Mouse (Mus musculus) lung, embryonic 14.5 days (tissue): ENCODE data around the gene Wdr6. TPM values are rescaled to one million over a fixed set of nuclear protein-coding genes. Genes with fewer than 3 reads are reported as not detected.

Experiments
- ATAC-seq: fragments of 200-750 bp; cut with Nextera tagmentation; 2 replicates; pipeline ENCODE4 v1.8.0; 2017; ENCODE audit warnings: mild to moderate bottlenecking, moderate TSS enrichment, moderate library complexity; ENCODE audit not compliant: insufficient read depth
- DNase-seq: peaks from one replicate; pipeline ENCODE4 v3.0.0-alpha.2; 2015
- H3K27ac ChIP-seq: fragments of 300-500 bp; sonication (generic); 2 replicates; pipeline ENCODE4 v1.5.1; 2014; ENCODE audit warnings: low read depth, mild to moderate bottlenecking, moderate library complexity
- H3K27me3 ChIP-seq: fragments of 300-500 bp; sonication (generic); 2 replicates; pipeline ENCODE4 v1.6.1; 2014; ENCODE audit warnings: low read length, control low read depth; ENCODE audit not compliant: insufficient read depth
- H3K36me3 ChIP-seq: fragments of 300-500 bp; sonication (generic); 2 replicates; pipeline ENCODE4 v1.6.1; 2014; ENCODE audit warnings: control low read depth; ENCODE audit not compliant: insufficient read depth
- H3K4me1 ChIP-seq: fragments of 300-500 bp; sonication (generic); 2 replicates; pipeline ENCODE4 v1.6.1; 2014; ENCODE audit warnings: antibody characterized with exemption, control low read depth; ENCODE audit not compliant: insufficient read depth
- H3K4me2 ChIP-seq: fragments of 300-500 bp; sonication (generic); 2 replicates; pipeline ENCODE4 v1.6.1; 2014; ENCODE audit warnings: mild to moderate bottlenecking
- H3K4me3 ChIP-seq: fragments of 300-500 bp; sonication (generic); 2 replicates; pipeline ENCODE4 v1.5.1; 2014; ENCODE audit warnings: low read depth, low read length
- H3K9ac ChIP-seq: fragments of 300-500 bp; sonication (generic); 2 replicates; pipeline ENCODE4 v1.6.1; 2014
- H3K9me3 ChIP-seq: fragments of 300-500 bp; sonication (generic); 2 replicates; pipeline ENCODE4 v1.6.1; 2016; ENCODE audit warnings: low read depth, low read length, control low read depth
- CTCF ChIP-seq: IDR thresholded peaks from 2 replicates; pipeline ENCODE4 v1.5.1; 2016; ENCODE audit warnings: antibody characterized with exemption, low read depth
- WGBS: fragments of 180-500 bp; shearing (Covaris S2); extraction: QIAGEN DNeasy Blood & Tissue Kit; methylation state at CpG from one replicate; pipeline ENCODE4 v1.1.7; 2014; 5-methylcytosine and 5-hydroxymethylcytosine counted together
- polyA plus RNA-seq: library from polyadenylated mRNA; unstranded; fragments of >200 nt; fragmentation: Nextera tagmentation; extraction: Ambion mirVana; gene quantifications from 2 replicates; pipeline ENCODE4 v1.2.1, GENCODE M21; 2014

Gene Wdr6
- polyA plus RNA-seq, 1 experiment from 2014 or later: 117 TPM

- Histone ChIP-seq H3K27me3 (no peaks in the 10 kb centered on the region), H3K9ac (no peak overlapping the region), H3K4me1 (no peaks in the 10 kb centered on the region), H3K4me2 (no peak overlapping the region), H3K4me3 (no peak overlapping the region), H3K36me3 (peaks cover 39% of the 10 kb centered on the region), H3K27ac (no peak overlapping the region), H3K9me3 (no peaks in the 10 kb centered on the region)
- TF ChIP-seq CTCF: no peak
- WGBS: 74% methylated on average over 4 of the region's 4 CpGs
- DNase-seq: no peak
- no peak for ATAC-seq
Measured at GRCm38 (mm10) chr9:108601986-108602385, 23.4 kb upstream of the Wdr6 start.

DNA sequence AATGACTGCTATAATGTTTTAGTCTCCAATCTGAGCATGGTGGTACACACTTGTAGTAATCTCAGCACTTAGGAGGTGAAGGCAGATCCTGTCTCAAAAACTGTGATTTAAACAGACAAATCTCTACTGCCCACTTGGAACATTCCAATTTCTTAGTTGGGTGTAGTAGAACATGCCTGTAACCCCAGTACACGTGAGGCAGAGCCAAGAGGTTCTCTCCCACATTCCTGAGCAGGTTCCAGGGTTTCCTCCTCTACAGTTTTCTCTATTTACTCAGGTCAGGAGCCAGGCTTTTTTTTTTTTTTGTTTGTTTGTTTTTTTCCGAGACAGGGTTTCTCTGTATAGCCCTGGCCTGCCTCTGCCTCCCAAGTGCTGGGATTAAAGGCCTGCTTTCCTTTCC is 21.5 kb upstream of the Wdr6 start:
- no peak for DNase-seq
- no peak overlapping the region for H3K9ac ChIP-seq
- no peaks in the 10 kb centered on the region for H3K27me3 ChIP-seq
- no peak for TF ChIP-seq CTCF
- no peak for ATAC-seq
- H3K4me1 ChIP-seq: no peaks in the 10 kb centered on the region
- H3K4me2 ChIP-seq: no peak overlapping the region
- H3K27ac ChIP-seq: no peak overlapping the region
- peaks cover 22% of the 10 kb centered on the region for H3K36me3 ChIP-seq
- WGBS: 23% methylated on average over 2 of the region's 2 CpGs
- H3K4me3 ChIP-seq: no peak overlapping the region
- no peaks in the 10 kb centered on the region for H3K9me3 ChIP-seq

DNA sequence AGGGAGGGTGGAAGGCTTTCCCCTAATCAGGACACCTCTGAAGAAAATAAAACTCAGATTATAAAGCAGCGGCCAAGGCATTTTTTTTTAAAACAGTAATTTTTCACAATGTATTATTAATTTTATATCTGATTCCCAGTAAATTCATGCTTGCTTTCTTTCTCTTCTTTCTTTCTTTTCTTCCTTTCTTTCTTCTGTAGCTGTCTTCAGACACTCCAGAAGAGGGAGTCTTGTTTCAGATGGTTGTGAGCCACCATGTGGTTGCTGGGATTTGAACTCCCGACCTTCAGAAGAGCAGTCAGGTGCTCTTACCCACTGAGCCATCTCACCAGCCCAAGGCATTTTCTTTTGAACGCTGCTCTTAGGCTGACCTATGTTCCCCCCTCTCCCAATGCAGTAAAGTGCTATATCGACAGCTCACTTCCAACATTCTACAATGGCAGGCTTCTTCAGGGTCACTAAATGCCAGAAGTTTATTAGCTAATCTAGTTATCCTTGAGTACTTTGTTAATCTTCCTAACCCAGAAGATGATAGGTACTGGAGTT is 20.6 kb upstream of the Wdr6 start:
- no peak for ATAC-seq
- no peak overlapping the region for H3K27ac ChIP-seq
- H3K36me3 ChIP-seq: peaks cover 13% of the 10 kb centered on the region
- H3K9me3 ChIP-seq: no peaks in the 10 kb centered on the region
- DNase-seq: peak; percentile 50
- H3K4me3 ChIP-seq: no peak overlapping the region
- 64% methylated on average over 4 of the region's 4 CpGs for WGBS
- no peak overlapping the region for H3K9ac ChIP-seq
- no peaks in the 10 kb centered on the region for H3K27me3 ChIP-seq
- no peak overlapping the region for H3K4me2 ChIP-seq
- no peak for TF ChIP-seq CTCF
- H3K4me1 ChIP-seq: no peaks in the 10 kb centered on the region

DNA sequence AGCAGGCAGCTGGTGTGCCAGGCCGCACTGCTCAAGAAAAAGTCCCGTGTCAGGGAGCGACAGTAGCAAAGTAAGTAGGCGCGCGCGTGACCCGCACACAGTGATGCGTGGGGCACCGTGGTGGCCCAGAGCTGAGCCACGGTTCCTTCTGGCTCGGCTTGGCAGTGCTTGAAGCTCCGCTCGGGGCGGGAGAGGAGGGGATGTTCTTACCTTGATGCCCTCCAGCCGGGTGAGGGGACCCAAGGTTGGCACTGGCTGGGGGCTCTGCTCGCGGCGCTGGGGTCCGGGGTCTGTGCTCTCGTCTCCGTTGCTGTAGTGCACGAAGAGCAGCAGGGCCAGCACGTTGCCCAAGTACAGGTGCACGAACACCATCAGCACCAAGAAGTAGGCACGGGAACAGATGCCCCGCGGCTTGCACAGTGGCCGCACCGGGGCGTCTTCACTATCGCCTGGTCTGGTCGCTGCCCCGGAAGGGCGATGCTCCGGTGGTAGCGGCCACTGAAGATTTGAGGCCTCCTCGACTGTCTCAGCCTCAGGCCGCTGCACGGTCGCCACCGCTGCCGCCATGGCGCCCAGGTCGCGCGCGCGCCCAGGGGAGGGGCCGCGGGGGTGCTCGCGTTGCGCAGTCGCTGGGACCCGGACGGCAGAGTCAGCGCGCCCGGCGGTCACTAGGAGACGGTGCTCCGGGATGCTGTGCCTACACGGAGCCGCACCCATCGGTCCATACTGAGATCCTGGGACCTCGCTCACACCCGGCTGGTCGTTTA is 18.6 kb upstream of the Wdr6 start, which contains the start of gene P4htm:
Gene P4htm, minus strand, starts transcription at position 670 of the 767 bp plus-strand sequence.
- Histone ChIP-seq H3K4me2 (peak within 1 kb of the TSS; percentile 96), H3K36me3 (no peaks in the 10 kb centered on the region), H3K27me3 (no peaks in the 10 kb centered on the region), H3K4me1 (no peaks in the 10 kb centered on the region), H3K9me3 (no peaks in the 10 kb centered on the region), H3K9ac (peak within 1 kb of the TSS; percentile 64), H3K27ac (no peak within 1 kb of the TSS; the same call in 1 of the 2 replicates), H3K4me3 (peak within 1 kb of the TSS; percentile 69)
- ATAC-seq: peak; percentile 81
- under 1% methylated on average over 68 of the region's 69 CpGs for WGBS
- peak; percentile 80 for DNase-seq
- TF ChIP-seq CTCF: 0 out of 2 replicates have a peak, but pooled peaks have one; percentile 9

DNA sequence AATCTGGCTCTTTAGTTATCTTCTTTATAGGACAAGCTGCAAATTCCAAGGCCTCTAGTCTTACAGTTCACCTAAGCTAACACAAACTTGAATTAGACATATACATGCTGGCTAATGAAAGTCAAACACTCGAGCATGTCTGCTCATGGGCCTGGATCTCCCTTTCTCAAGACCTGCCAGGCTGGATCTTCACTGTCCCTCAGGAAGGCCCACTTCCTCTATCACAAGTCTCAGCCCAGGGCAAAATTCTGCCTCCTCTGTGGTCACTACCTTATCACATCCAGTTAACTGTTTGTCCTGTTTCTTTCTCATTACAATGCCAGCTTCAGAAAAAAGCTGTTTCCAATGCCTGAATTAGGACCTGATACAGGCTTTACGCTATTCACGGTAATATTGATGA is 15.8 kb upstream of the Wdr6 start:
- 69% methylated on average over 3 of the region's 3 CpGs for WGBS
- no peak for TF ChIP-seq CTCF
- H3K9ac ChIP-seq: no peak overlapping the region

DNA sequence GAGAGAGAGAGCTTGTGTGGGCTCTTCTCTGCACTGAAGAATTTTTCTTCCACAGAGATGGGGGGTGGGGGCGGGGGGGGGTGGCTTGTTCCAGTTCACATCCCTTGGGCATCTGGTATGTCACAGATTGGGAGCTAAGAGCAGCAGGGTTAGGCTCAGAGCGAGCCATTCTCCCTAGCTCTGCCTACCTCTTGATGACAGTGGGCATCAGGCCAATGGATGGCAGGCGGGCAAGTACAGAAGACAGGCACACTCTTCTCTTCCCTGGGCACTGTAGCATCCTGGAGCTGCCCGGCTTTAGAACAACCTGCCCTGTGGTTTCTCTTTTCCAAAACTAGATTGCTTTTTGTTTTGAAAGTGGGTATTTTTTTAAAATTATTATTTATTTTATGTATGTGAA is 12.9 kb upstream of the Wdr6 start:
- DNase-seq (no peak), ATAC-seq (no peak)
- Histone ChIP-seq H3K36me3 (no peaks in the 10 kb centered on the region), H3K4me1 (peaks cover 10% of the 10 kb centered on the region), H3K4me3 (no peak overlapping the region), H3K27ac (no peak overlapping the region), H3K27me3 (no peaks in the 10 kb centered on the region), H3K9me3 (no peaks in the 10 kb centered on the region), H3K4me2 (no peak overlapping the region), H3K9ac (no peak overlapping the region)
- WGBS: 81% methylated on average over 4 of the region's 4 CpGs
- no peak for TF ChIP-seq CTCF

More for the DNA sequence above, 15.8 kb upstream of the Wdr6 start:
- Histone ChIP-seq H3K4me2 (no peak overlapping the region), H3K9me3 (no peaks in the 10 kb centered on the region), H3K4me3 (no peak overlapping the region), H3K27me3 (no peaks in the 10 kb centered on the region), H3K27ac (no peak overlapping the region), H3K36me3 (no peaks in the 10 kb centered on the region), H3K4me1 (no peaks in the 10 kb centered on the region)
- ATAC-seq (no peak), DNase-seq (no peak)

GRCm38 (mm10) chr9:108589229-108589628 is 10.7 kb upstream of the Wdr6 start:
- no peaks in the 10 kb centered on the region for H3K9me3 ChIP-seq
- H3K27me3 ChIP-seq: no peaks in the 10 kb centered on the region
- H3K4me2 ChIP-seq: no peak overlapping the region
- 65% methylated on average over 5 of the region's 5 CpGs for WGBS
- DNase-seq: no peak
- H3K27ac ChIP-seq: no peak overlapping the region
- ATAC-seq: no peak
- H3K4me1 ChIP-seq: peaks cover 10% of the 10 kb centered on the region
- TF ChIP-seq CTCF: no peak
- no peaks in the 10 kb centered on the region for H3K36me3 ChIP-seq
- H3K9ac ChIP-seq: no peak overlapping the region
- no peak overlapping the region for H3K4me3 ChIP-seq
